Mouse (Mus musculus) megakaryocyte, embryonic 14.5 days (primary cell): ENCODE measurements around the gene Eci3.
"Not testable (repeated sequence)": the region's sequence is repeated elsewhere in the genome, so short reads cannot be mapped to it uniquely, and the experiment has no call there.

ENCODE experiments used
- FLI1 ChIP-seq: IDR thresholded peaks from 2 replicates; pipeline ENCODE4 v1.6.1; 2012; ENCODE audit warnings: low read length, inconsistent platforms, mixed read lengths
- GATA1 ChIP-seq: IDR thresholded peaks from 3 replicates; pipeline ENCODE4 v1.6.1; 2012; ENCODE audit warnings: mixed read lengths, low read length, inconsistent platforms, borderline replicate concordance

- not testable (repeated sequence) for TF ChIP-seq FLI1, GATA1
These were observed 8.8 kb upstream of the Eci3 start for GRCm38 (mm10) chr13:34972456-34972855.
